Mouse (Mus musculus) megakaryocyte, embryonic 14.5 days (primary cell): ENCODE measurements around the gene Inpp4b.

ENCODE experiments used
- FLI1 ChIP-seq: IDR thresholded peaks from 2 replicates; pipeline ENCODE4 v1.6.1; 2012; ENCODE audit warnings: low read length, inconsistent platforms, mixed read lengths
- GATA1 ChIP-seq: IDR thresholded peaks from 3 replicates; pipeline ENCODE4 v1.6.1; 2012; ENCODE audit warnings: mixed read lengths, low read length, inconsistent platforms, borderline replicate concordance

DNA sequence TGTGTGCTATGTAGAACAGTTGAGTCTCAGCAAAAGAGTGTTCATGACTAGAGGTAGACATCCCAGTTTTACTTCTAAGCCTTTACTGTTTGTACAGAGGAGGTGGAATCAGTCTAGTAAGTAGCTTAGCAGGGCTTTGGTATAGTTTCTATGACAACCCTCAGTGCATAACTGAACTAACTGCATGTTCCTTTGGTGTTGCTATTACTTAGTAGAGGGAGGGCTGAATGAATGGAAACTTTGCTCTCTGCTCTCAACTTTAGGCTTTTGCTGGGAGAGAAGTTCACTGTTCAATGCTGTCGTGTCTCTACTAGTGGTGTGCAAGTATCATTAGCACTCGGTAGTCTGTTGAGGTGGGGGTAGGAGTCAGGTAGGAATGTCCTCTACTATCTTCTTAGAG lies 393.3 kb downstream of the Inpp4b start:
- no peak for TF ChIP-seq GATA1
- TF ChIP-seq FLI1 = no peak
